Mouse (Mus musculus) olfactory bulb, adult 2 months (tissue): ENCODE measurements around the gene Gm17467. TPM values are rescaled to one million over a fixed set of nuclear protein-coding genes. Genes with fewer than 3 reads are reported as not detected.
"Not testable (repeated sequence)": the region's sequence is repeated elsewhere in the genome, so short reads cannot be mapped to it uniquely, and the experiment has no call there.

ENCODE experiments used
- H3K27ac ChIP-seq: fragments of 200-500 bp; 2 replicates; pipeline ENCODE4 v1.5.1; 2012; ENCODE audit warnings: low read depth, low read length; ENCODE audit not compliant: insufficient read depth
- H3K4me1 ChIP-seq: fragments of 200-500 bp; 2 replicates; pipeline ENCODE4 v1.6.1; 2012; ENCODE audit warnings: low read length; ENCODE audit not compliant: control insufficient read depth, insufficient read depth
- H3K4me3 ChIP-seq: fragments of 200-500 bp; 2 replicates; pipeline ENCODE4 v1.5.1; 2012; ENCODE audit warnings: mild to moderate bottlenecking, low read depth, low read length, moderate library complexity; ENCODE audit not compliant: insufficient read depth
- WGBS: fragments of 180-500 bp; shearing (Covaris S2); methylation state at CpG from one replicate; pipeline ENCODE4 v1.1.7; 2018; 5-methylcytosine and 5-hydroxymethylcytosine counted together
- polyA plus RNA-seq: library from polyadenylated mRNA; stranded (reverse); fragments of >200 nt; gene quantifications from 2 replicates; pipeline ENCODE4 v1.2.4, GENCODE M21; 2012; ENCODE audit warnings: low replicate concordance; ENCODE audit not compliant: missing spikeins, insufficient read depth, insufficient read length

The Gm17467 gene
- not detected in 2 replicates for polyA plus RNA-seq

GRCm38 (mm10) chrX:123704691-123705090 lies at the start of gene Gm17467:
Gene Gm17467, minus strand, starts transcription at chrX:123704791.
- H3K27ac ChIP-seq, H3K4me3 ChIP-seq, H3K4me1 ChIP-seq: not testable (repeated sequence)
- WGBS = no CpG with 5 or more reads among the region's 3 CpGs

Other genes starting within 250 kb of the Gm17467 start
- gene Cldn34c2, start 123.1 kb downstream of the Gm17467 start, polyA plus RNA-seq = not detected in 2 replicates
- gene Cldn34c3, start 88.9 kb upstream of the Gm17467 start, polyA plus RNA-seq = not detected in 2 replicates